Mouse (Mus musculus) thymus, postnatal 10 days (tissue): Measurements from ENCODE around the gene Frat1.
"Not testable (repeated sequence)": the region's sequence is repeated elsewhere in the genome, so short reads cannot be mapped to it uniquely, and the experiment has no call there.

Experiments used
- DNase-seq, 2 experiments: peaks; one replicate each; pipeline ENCODE4 v3.0.0; 2021; ENCODE audit warnings: low spot score in 2 of 2

Frat1 gene

GRCm38 (mm10) chr19:41842706-41843105 lies 12.9 kb downstream of the Frat1 start:
- DNase-seq: no peak

GRCm38 (mm10) chr19:41844345-41844744 lies 14.6 kb downstream of the Frat1 start:
- no peak for DNase-seq

GRCm38 (mm10) chr19:41846366-41847090 lies 16.8 kb downstream of the Frat1 start:
- DNase-seq: no peak

GRCm38 (mm10) chr19:41847091-41847581 lies 17.4 kb downstream of the Frat1 start:
- peak; percentile 41 to 43 for DNase-seq

DNA sequence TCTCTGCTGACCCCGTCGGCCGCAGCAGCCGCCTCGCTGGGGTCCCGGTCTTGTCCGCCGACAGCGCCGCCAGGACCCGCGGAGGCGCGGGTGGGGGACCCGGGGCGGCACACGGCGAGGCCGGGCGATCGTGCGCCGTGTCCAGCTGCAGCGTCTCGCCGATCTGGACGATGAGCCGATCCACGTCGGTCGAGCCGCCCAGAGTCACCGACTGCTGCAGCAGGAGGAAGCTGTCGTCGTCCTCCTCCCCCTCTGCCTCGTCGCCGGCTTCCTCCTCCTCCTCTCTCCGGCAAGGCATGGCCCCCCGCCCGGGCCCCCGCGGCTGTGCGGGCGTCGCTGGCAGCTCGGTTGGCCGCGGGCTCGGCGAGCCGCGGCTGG lies 17.8 kb downstream of the Frat1 start:
- DNase-seq: peak; percentile 57 to 60

- peak; percentile 85 to 86 for DNase-seq
Observed at GRCm38 (mm10) chr19:41847992-41848851, 18.5 kb downstream of the Frat1 start, which contains the start of gene Frat2. Gene Frat2 (minus strand): TSS chr19:41848132.

GRCm38 (mm10) chr19:41850021-41850718 lies 20.4 kb downstream of the Frat1 start:
- no peak for DNase-seq

DNA sequence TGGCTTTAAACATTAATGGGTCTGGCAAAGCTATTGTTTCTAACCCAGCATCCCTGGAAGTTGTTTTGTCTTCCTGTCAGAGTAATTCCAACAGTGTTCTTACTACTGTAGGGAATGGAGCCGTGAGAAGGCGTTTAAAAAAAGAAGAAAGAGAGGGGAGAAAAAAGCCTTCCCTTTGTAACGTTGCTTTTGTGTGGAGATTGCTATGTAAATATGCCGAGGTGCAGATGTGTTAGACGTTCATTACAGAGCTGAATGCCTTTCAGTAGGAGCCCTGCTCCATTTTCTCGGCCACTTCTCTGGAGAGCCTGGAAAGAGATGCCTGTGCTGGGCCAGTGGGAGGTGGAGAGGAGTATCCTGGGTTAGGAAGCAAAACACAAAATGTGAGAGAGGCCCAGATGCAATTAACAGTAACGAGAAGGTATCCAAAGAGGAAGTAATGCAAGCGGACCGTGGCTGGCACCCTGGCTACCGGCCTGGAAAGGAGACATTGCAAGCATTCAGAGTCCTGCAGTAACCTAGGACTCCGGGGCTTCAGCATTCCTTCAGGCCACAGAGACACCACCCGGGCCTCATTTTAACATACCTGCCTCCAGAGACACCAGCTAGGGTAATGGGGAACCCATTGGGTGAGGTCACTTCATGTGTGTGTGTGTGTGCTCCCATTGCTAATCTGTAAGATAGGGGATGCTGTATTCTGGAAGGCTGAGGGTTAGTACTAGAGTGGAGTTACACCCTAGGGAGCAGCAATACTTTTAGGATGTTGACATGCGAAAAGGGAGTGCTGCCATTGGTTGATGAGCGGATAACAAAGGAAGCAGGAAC lies 21.2 kb downstream of the Frat1 start:
- no peak for DNase-seq

GRCm38 (mm10) chr19:41852423-41852822 lies 22.7 kb downstream of the Frat1 start:
- DNase-seq: no peak

- no peak for DNase-seq
Observed at GRCm38 (mm10) chr19:41857086-41857762, 27.5 kb downstream of the Frat1 start.

DNA sequence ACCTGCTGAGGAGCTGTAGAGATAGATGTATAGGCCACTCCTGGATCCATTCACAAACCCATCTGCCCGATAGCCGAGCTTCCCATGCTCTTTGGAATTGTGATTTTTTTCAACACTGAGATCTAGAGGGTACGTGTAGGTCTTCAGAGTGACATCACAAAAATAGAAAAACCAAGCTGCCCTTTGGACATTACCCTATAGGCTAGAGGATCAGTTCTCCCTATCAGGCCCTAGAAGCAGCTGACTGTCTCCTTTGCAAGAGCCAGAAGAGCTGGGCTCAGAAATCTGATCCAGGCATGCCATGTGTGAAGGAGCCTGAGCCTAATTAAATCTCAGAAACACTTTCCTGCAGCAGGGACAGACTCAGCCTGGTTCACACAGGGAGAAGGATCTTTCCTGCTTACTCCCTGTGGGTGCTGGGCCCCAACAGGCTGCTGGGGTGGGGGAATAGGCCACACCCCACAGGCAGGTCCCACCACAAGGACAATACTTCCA lies 28.1 kb downstream of the Frat1 start:
- no peak for DNase-seq

DNA sequence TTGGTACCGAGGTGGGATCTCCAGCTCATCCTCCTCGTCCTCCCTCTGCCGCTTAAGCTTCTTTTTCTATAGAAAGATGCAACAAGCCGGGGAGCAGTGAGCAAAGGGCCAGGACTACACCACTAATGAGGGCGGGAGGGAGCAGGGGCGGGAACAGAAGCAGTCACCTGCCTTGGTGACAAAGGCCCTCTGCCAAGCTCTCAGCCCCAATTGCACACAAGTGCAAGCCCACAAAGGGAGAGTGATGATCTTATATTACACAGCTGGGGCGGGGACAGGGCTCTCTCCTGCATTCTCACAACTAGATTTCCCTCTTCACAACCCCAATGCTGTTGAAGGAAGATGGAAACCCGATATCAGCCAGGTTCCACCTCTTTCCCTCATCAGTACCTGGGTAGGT lies 36.9 kb downstream of the Frat1 start:
- no peak for DNase-seq

DNA sequence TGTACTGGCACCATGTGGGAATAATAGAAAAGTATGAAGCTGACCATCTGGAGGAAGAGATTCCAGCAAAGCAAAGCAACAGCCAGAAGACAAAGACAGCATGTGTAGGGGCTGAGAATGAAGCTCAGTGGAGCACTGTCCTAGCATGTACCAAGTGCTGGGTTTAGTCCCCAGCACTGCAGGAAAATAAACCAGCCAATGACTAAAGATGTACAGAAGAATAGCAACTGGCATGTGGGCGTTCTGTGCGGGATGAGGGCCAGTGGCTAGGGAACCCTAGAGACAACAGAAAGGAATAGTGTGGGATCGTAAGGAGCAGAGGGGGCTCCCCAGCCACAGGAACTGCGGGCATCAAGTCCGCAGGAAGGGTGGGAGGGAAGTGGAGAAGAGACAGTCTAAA lies 39.5 kb downstream of the Frat1 start:
- DNase-seq: no peak

DNA sequence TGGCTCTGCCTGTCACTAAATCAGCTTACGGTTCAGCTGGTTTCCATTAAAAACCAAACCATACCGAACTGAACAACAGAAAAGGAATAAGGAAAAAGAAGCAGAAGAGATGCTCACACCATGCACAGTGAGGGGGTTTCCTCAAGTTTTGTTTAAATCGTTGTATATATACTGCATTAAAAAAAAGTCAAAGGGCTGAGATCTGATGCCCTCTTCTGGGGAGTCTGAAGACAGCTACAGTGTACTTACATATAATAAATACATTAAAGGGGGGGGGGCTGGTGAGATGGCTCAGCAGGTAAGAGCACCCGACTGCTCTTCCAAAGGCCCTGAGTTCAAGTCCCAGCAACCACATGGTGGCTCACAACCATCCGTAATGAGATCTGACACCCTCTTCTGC lies 40.2 kb downstream of the Frat1 start:
- DNase-seq: not testable (repeated sequence)

DNA sequence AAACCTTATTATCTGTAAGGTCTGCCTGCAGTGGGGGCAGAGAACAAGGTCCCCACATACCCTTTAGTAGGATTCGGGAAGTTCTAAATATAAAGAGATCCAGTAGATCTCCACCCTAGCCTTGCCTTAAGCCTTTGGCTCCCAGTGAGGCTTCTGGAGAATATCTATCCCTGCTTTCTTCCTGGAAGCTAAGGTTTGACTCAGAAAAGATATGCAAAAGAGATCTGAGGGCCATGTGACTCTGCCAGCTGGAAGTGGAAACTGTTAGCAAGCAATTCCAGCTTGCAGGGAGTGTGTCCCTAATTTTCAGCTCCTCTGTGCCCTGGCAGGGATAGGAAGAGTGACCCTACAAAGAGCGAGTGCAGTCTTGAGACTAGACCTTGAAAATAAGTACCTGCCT lies 42.5 kb downstream of the Frat1 start:
- DNase-seq: no peak

- DNase-seq: peak; percentile 47 to 58
Observed at GRCm38 (mm10) chr19:41874356-41874755, 44.6 kb downstream of the Frat1 start.

DNA sequence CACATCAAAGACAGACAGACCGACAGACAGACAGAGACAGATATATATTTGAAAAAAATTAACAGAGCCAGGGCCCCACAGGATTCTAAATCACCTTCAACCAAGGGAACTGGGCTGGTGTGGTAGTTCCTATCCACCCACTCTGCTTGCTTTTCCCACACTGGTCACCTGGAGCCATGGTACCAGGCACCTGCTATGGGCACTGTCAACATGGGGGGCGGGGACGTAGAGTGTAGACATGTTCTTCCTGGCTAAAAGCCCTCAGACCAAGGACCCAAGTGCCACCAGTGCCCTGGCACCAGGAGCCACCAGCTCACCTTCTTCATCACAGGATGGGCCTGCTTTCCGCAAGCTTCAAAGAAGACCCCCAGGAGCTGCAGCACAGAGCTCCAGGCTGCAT lies 52.1 kb downstream of the Frat1 start:
- DNase-seq: no peak
